In genomic region chr14:21586481-21587118, GRCm38 (mm10) we compare ENCODE assay signal across 13 mouse cellular contexts.
A peak's percentile ranks its signal among the peaks of the same experiment; 100 is the strongest.
DNase-seq lines count a peak whose midpoint lies in the region; ATAC-seq and TF ChIP-seq lines count a peak whose summit lies in the region.
"Had no signal": no experiment of that assay in that cellular context is flagged by ENCODE, and none has a peak within 500 bp of the region (broad histone marks: within the 10 kb centered on the region; RNA-seq: fewer than 3 reads in every experiment).

No protein-coding gene starts in this region.

- 0 out of 2 replicates have a peak, but pooled peaks have one; percentile 43 for ATAC-seq in kidney, embryonic 15.5 days (replicated peaks; ENCODE audit: low FRiP score)
- ATAC-seq in limb, embryonic 15.5 days (ENCODE audit: insufficient number of reproducible peaks, low FRiP score, low TSS enrichment, low read depth) = no peak
- ATAC-seq: activated CD4-positive, CD25-positive, alpha-beta regulatory T cell, adult 4 months; forebrain, postnatal 0 days; hindbrain, embryonic 16.5 days had no signal

- no peak overlapping the region for H3K4me2 ChIP-seq in kidney, embryonic 15.5 days
- no peak overlapping the region for H3K4me2 ChIP-seq in limb, embryonic 15.5 days

- H3K36me3 ChIP-seq in kidney, embryonic 15.5 days = no peaks in the 10 kb centered on the region
- H3K36me3 ChIP-seq in E14TG2a.4 (ENCODE audit: insufficient read depth, low read length) = peaks cover 67% of the 10 kb centered on the region
- no peaks in the 10 kb centered on the region for H3K36me3 ChIP-seq in limb, embryonic 15.5 days

- WGBS in kidney, embryonic 15.5 days = 12% methylated on average over 4 of the region's 4 CpGs
- WGBS in limb, embryonic 15.5 days = 24% methylated on average over 4 of the region's 4 CpGs

- H3K9me3 ChIP-seq in kidney, embryonic 15.5 days (replicated peaks) = no peaks in the 10 kb centered on the region
- no peaks in the 10 kb centered on the region for H3K9me3 ChIP-seq in E14TG2a.4 (ENCODE audit: low read length)
- H3K9me3 ChIP-seq in limb, embryonic 15.5 days = no peaks in the 10 kb centered on the region

- DNase-seq in kidney, postnatal 14 days = no peak
- DNase-seq in ES-CJ7 (ENCODE audit: low read depth, low spot score) = peak; percentile 38
- no peak for DNase-seq in retina, embryonic 14.5 days (ENCODE audit: low spot score)
- no peak for DNase-seq in urinary bladder, postnatal 4 days (ENCODE audit: low spot score in 2 of 2)
- DNase-seq: cerebellum, adult 18-20 months; forebrain, postnatal 0 days; gastrocnemius, postnatal 14 days; kidney, postnatal 4 days had no signal

- H3K27ac ChIP-seq in kidney, embryonic 15.5 days = 0 out of 2 replicates have a peak overlapping the region, but pooled peaks have one; percentile 22
- peak overlapping the region; percentile 3; the same call in 1 of the 2 replicates for H3K27ac ChIP-seq in limb, embryonic 15.5 days

- no peak overlapping the region for H3K4me3 ChIP-seq in kidney, embryonic 15.5 days (replicated peaks)
- peak overlapping the region; percentile 8; the same call in 1 of the 2 replicates for H3K4me3 ChIP-seq in E14TG2a.4 (replicated peaks; ENCODE audit: low read length)
- H3K4me3 ChIP-seq in limb, embryonic 15.5 days = no peak overlapping the region

- H3K4me1 ChIP-seq in kidney, embryonic 15.5 days = peaks cover 47% of the 10 kb centered on the region
- peaks cover 91% of the 10 kb centered on the region for H3K4me1 ChIP-seq in E14TG2a.4 (replicated peaks; ENCODE audit: low read depth, low read length)
- peaks cover 40% of the 10 kb centered on the region for H3K4me1 ChIP-seq in limb, embryonic 15.5 days

- H3K9ac ChIP-seq in kidney, embryonic 15.5 days = no peak overlapping the region
- H3K9ac ChIP-seq in limb, embryonic 15.5 days = no peak overlapping the region
- H3K9ac ChIP-seq: forebrain, postnatal 0 days had no signal

- TF ChIP-seq CTCF in E14TG2a.4 (conservative IDR thresholded peaks at IDR 0.05; ENCODE audit: low read length) = no peak

- H3K27me3 ChIP-seq in kidney, embryonic 15.5 days = no peaks in the 10 kb centered on the region
- H3K27me3 ChIP-seq in E14TG2a.4 (ENCODE audit: insufficient read depth, low read length) = no peaks in the 10 kb centered on the region
- H3K27me3 ChIP-seq in limb, embryonic 15.5 days = no peaks in the 10 kb centered on the region
